Mouse (Mus musculus) bone marrow, adult 2 months (tissue): ENCODE data around the gene Wdr20. TPM values are rescaled to one million over a fixed set of nuclear protein-coding genes. Genes with fewer than 3 reads are reported as not detected.
"Not testable (repeated sequence)": the region's sequence is repeated elsewhere in the genome, so short reads cannot be mapped to it uniquely, and the experiment has no call there.

ENCODE experiments used
- H3K27ac ChIP-seq: fragments of 200-500 bp; 2 replicates; pipeline ENCODE4 v1.5.1; 2012; ENCODE audit warnings: low read depth, mild to moderate bottlenecking, control low read depth, inconsistent platforms, low read length; ENCODE audit not compliant: control insufficient read depth, poor library complexity, insufficient read depth
- H3K4me1 ChIP-seq: fragments of 200-500 bp; 2 replicates; pipeline ENCODE4 v1.6.1; 2011; ENCODE audit warnings: low read length; ENCODE audit not compliant: control insufficient read depth, insufficient read depth
- H3K4me3 ChIP-seq: fragments of 200-500 bp; replicated peaks from 2 replicates; pipeline ENCODE3; 2011; ENCODE audit warnings: mild to moderate bottlenecking, low read depth, low read length, control low read depth; ENCODE audit not compliant: control insufficient read depth
- CTCF ChIP-seq: fragments of 200-500 bp; IDR thresholded peaks from 2 replicates; pipeline ENCODE4 v1.5.1; 2011; ENCODE audit warnings: low read length, control low read depth; ENCODE audit not compliant: control insufficient read depth, insufficient read depth
- POLR2A ChIP-seq: fragments of 200-500 bp; IDR thresholded peaks from 2 replicates; pipeline ENCODE4 v1.6.1; 2011; ENCODE audit warnings: low read depth, mild to moderate bottlenecking, control low read depth, low read length, borderline replicate concordance; ENCODE audit not compliant: control insufficient read depth
- WGBS: fragments of 180-500 bp; shearing (Covaris S2); methylation state at CpG from one replicate; pipeline ENCODE4 v1.1.7; 2018; 5-methylcytosine and 5-hydroxymethylcytosine counted together
- polyA plus RNA-seq: library from polyadenylated mRNA; stranded (reverse); fragments of >200 nt; gene quantifications from 2 replicates; pipeline ENCODE4 v1.2.4, GENCODE M21; 2011; ENCODE audit warnings: low replicate concordance; ENCODE audit not compliant: missing spikeins, insufficient read depth, insufficient read length

Gene Wdr20
- polyA plus RNA-seq, 1 experiment: 16.6 TPM

- Histone ChIP-seq H3K27ac (peak overlapping the region; percentile 21), H3K4me1 (peaks cover 4% of the 10 kb centered on the region), H3K4me3 (no peak overlapping the region)
- 54% methylated on average over 1 of the region's 1 CpGs for WGBS
- TF ChIP-seq CTCF (no peak), POLR2A (no peak)
Observed at GRCm38 (mm10) chr12:110698080-110698479, 39.7 kb upstream of the Wdr20 start.

- TF ChIP-seq CTCF (no peak), POLR2A (no peak)
- WGBS: 11% methylated on average over 15 of the region's 15 CpGs
- Histone ChIP-seq H3K27ac (peak overlapping the region; percentile 76), H3K4me3 (no peak overlapping the region), H3K4me1 (peaks cover 4% of the 10 kb centered on the region)
Observed at GRCm38 (mm10) chr12:110698523-110699170, 39.1 kb upstream of the Wdr20 start.

GRCm38 (mm10) chr12:110699171-110699547 lies 38.6 kb upstream of the Wdr20 start:
- Histone ChIP-seq H3K27ac (peak overlapping the region; percentile 76), H3K4me3 (no peak overlapping the region), H3K4me1 (peaks cover 4% of the 10 kb centered on the region)
- TF ChIP-seq CTCF (no peak), POLR2A (no peak)
- 32% methylated on average over 2 of the region's 2 CpGs for WGBS

GRCm38 (mm10) chr12:110700730-110701129 lies 37.0 kb upstream of the Wdr20 start:
- peak overlapping the region; percentile 3; the same call in 1 of the 2 replicates for H3K27ac ChIP-seq
- no peak overlapping the region for H3K4me3 ChIP-seq
- TF ChIP-seq POLR2A (no peak), CTCF (no peak)
- WGBS: 60% methylated on average over 2 of the region's 2 CpGs
- H3K4me1 ChIP-seq: peaks cover 4% of the 10 kb centered on the region

- WGBS: 7% methylated on average over 3 of the region's 3 CpGs
- H3K4me1 ChIP-seq, H3K4me3 ChIP-seq: not testable (repeated sequence)
- 0 out of 2 replicates have a peak overlapping the region, but pooled peaks have one; percentile 3 for H3K27ac ChIP-seq
Observed at GRCm38 (mm10) chr12:110701363-110701762, 36.4 kb upstream of the Wdr20 start.

GRCm38 (mm10) chr12:110702556-110702955 lies 35.2 kb upstream of the Wdr20 start, which contains the start of gene Hsp90aa1:
TSS of gene Hsp90aa1 (minus strand) at chr12:110702728.
- WGBS: 56% methylated on average over 4 of the region's 4 CpGs
- TF ChIP-seq CTCF: no peak
- no peak for TF ChIP-seq POLR2A
- peaks cover 1% of the 10 kb centered on the region for H3K4me1 ChIP-seq
- H3K27ac ChIP-seq: no peak within 1 kb of the TSS
- no peak within 1 kb of the TSS for H3K4me3 ChIP-seq

GRCm38 (mm10) chr12:110703008-110703471 lies 34.7 kb upstream of the Wdr20 start:
- H3K4me1 ChIP-seq: peaks cover 1% of the 10 kb centered on the region
- WGBS: 29% methylated on average over 8 of the region's 8 CpGs
- H3K4me3 ChIP-seq: no peak overlapping the region
- TF ChIP-seq CTCF (peak; percentile 92), POLR2A (no peak)
- no peak overlapping the region for H3K27ac ChIP-seq

- H3K4me1 ChIP-seq: no peaks in the 10 kb centered on the region; the same call in none of the 2 replicates
- WGBS: 79% methylated on average over 7 of the region's 7 CpGs
- no peak overlapping the region for H3K27ac ChIP-seq
- TF ChIP-seq CTCF: no peak
- no peak for TF ChIP-seq POLR2A
- no peak overlapping the region for H3K4me3 ChIP-seq
Observed at GRCm38 (mm10) chr12:110703682-110704081, 34.1 kb upstream of the Wdr20 start.

- not testable (repeated sequence) for H3K4me3 ChIP-seq, H3K4me1 ChIP-seq, H3K27ac ChIP-seq
- 66% methylated on average over 4 of the region's 4 CpGs for WGBS
Observed at GRCm38 (mm10) chr12:110705419-110705818, 32.3 kb upstream of the Wdr20 start.
